Mouse (Mus musculus) limb, embryonic 14.5 days (tissue): Measurements from ENCODE around the gene Slc35g1. TPM values are rescaled to one million over a fixed set of nuclear protein-coding genes. Genes with fewer than 3 reads are reported as not detected.

Source experiments
- ATAC-seq: fragments of 200-750 bp; cut with Nextera tagmentation; 2 replicates; pipeline ENCODE4 v1.8.0; 2017; ENCODE audit warnings: low read depth, moderate number of reproducible peaks, moderate TSS enrichment; ENCODE audit not compliant: low FRiP score
- DNase-seq: peaks from one replicate; pipeline ENCODE4 v3.0.0-alpha.2; 2015; ENCODE audit warnings: low spot score
- H3K27ac ChIP-seq: fragments of 300-500 bp; sonication (generic); replicated peaks from 2 replicates; pipeline ENCODE4 v1.5.1; 2014; ENCODE audit warnings: low read depth, mild to moderate bottlenecking, low read length, moderate library complexity, mixed read lengths
- H3K27me3 ChIP-seq: fragments of 300-500 bp; sonication (generic); 2 replicates; pipeline ENCODE4 v1.6.1; 2014; ENCODE audit warnings: low read length, mixed read lengths; ENCODE audit not compliant: control insufficient read depth, insufficient read depth
- H3K36me3 ChIP-seq: fragments of 300-500 bp; sonication (generic); 2 replicates; pipeline ENCODE4 v1.6.1; 2014; ENCODE audit warnings: mild to moderate bottlenecking, low read length, moderate library complexity, mixed read lengths; ENCODE audit not compliant: control insufficient read depth, insufficient read depth
- H3K4me1 ChIP-seq: fragments of 300-500 bp; sonication (generic); 2 replicates; pipeline ENCODE4 v1.6.1; 2014; ENCODE audit warnings: antibody characterized with exemption, low read length, mixed read lengths; ENCODE audit not compliant: control insufficient read depth, insufficient read depth
- H3K4me2 ChIP-seq: fragments of 300-500 bp; sonication (generic); replicated peaks from 2 replicates; pipeline ENCODE4 v1.6.1; 2014; ENCODE audit warnings: low read depth, mild to moderate bottlenecking, low read length, moderate library complexity; ENCODE audit not compliant: severe bottlenecking
- H3K4me3 ChIP-seq: fragments of 300-500 bp; sonication (generic); replicated peaks from 2 replicates; pipeline ENCODE4 v1.5.1; 2014; ENCODE audit warnings: low read length
- H3K9ac ChIP-seq: fragments of 300-500 bp; sonication (generic); 2 replicates; pipeline ENCODE4 v1.6.1; 2014; ENCODE audit warnings: mild to moderate bottlenecking, low read depth, low read length, moderate library complexity; ENCODE audit not compliant: severe bottlenecking
- H3K9me3 ChIP-seq: fragments of 300-500 bp; sonication (generic); 2 replicates; pipeline ENCODE4 v1.6.1; 2016; ENCODE audit warnings: low read length; ENCODE audit not compliant: control insufficient read depth
- POLR2A ChIP-seq: fragments of 200-500 bp; IDR thresholded peaks from 2 replicates; pipeline ENCODE4 v1.8.0; 2012; ENCODE audit warnings: inconsistent platforms, mild to moderate bottlenecking, moderate library complexity, borderline replicate concordance; ENCODE audit not compliant: insufficient read depth, insufficient read length; ENCODE audit errors: extremely low read depth
- WGBS: fragments of 180-500 bp; shearing (Covaris S2); extraction: QIAGEN DNeasy Blood & Tissue Kit; methylation state at CpG from one replicate; pipeline ENCODE4 v1.1.7; 2014; 5-methylcytosine and 5-hydroxymethylcytosine counted together
- polyA plus RNA-seq, 2 experiments: library from polyadenylated mRNA; depleted of rRNA in 1 of 2; stranded (reverse) in 1 of 2; unstranded in 1 of 2; fragments of >200 nt; fragmentation: Nextera tagmentation in 1 of 2; extraction: Ambion mirVana in 1 of 2; gene quantifications; 2 replicates each; pipeline versions ENCODE4 v1.2.1 to v1.2.3; 2012 to 2014

Gene Slc35g1
- 3.8 and 4.2 TPM in 2 replicates for polyA plus RNA-seq (2012; rRNA removed)
- polyA plus RNA-seq (2014; fragmentation: Nextera tagmentation; extraction: Ambion mirVana): 2.6 and 3.1 TPM in 2 replicates

- no peaks in the 10 kb centered on the region for H3K4me1 ChIP-seq
- under 1% methylated on average over 65 of the region's 90 CpGs for WGBS
- no peaks in the 10 kb centered on the region for H3K36me3 ChIP-seq
- H3K4me3 ChIP-seq: peak within 1 kb of the TSS; percentile 53
- TF ChIP-seq POLR2A: no peak
- DNase-seq: peak; percentile 35
- H3K27me3 ChIP-seq: no peaks in the 10 kb centered on the region
- H3K9ac ChIP-seq: peak within 1 kb of the TSS; percentile 60
- H3K27ac ChIP-seq: no peak within 1 kb of the TSS
- ATAC-seq: peak; percentile 80
- H3K9me3 ChIP-seq: no peaks in the 10 kb centered on the region
- peak within 1 kb of the TSS; percentile 74 for H3K4me2 ChIP-seq
Measured at GRCm38 (mm10) chr19:38395701-38396632, at the start of gene Slc35g1. Gene Slc35g1, plus strand, starts transcription at chr19:38395980.

DNA sequence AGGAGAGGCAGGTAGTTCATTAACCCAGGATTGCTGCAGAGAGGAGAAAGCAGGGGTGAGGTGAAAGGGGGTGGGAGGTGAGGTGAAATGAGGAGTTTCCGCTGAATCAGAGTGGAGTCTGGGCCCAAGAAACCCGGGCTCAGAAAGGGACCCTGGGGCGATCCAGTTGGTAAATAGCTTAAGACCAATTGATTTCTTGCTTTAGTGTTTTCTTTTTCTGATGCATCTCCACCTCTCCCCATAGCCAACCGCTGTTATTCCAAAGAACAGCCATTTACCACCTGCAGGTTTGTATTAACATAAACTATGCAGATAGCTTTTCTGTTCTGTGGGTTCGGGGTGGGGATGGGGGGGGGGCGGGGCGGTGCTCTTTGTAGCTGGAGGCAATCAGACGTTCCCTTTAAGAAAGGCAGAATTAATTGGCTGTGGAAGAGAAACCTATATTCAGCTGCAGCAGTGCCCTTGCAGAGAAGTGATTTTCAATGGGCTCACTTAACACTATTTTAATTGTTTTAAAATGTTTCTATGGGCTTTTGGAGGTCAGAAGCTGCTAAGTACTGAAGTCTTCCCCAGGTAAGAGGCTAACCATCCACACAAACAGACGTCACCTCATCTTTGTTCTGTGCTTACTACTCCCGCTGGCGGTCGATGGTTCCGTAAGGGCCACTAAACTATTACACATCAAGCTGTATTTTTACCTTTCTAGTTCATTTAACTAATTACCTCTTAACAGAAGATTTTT, 47.3 kb upstream of the Slc35g1 start:
- no peak for TF ChIP-seq POLR2A
- Histone ChIP-seq H3K4me2 (no peak overlapping the region), H3K9ac (no peak overlapping the region), H3K27ac (no peak overlapping the region), H3K9me3 (no peaks in the 10 kb centered on the region), H3K4me1 (no peaks in the 10 kb centered on the region), H3K27me3 (no peaks in the 10 kb centered on the region), H3K4me3 (no peak overlapping the region), H3K36me3 (no peaks in the 10 kb centered on the region)
- 33% methylated on average over 13 of the region's 13 CpGs for WGBS
- no peak for DNase-seq
- ATAC-seq: no peak

DNA sequence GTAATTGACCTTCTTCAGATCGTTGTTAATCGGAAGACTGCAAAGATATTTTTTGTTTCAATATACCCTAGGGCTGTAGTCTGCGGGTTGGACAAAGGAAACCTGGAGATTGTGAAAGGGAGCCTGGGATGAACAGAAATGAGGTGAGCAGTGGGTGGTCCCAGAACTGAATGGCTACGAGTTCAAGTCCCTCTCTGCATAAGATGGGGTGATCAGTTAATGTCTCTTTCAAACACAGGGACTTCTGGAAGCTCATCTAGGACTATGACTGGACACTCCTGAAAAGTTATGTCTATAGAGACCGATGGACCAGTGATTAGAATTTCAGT, 46.8 kb upstream of the Slc35g1 start:
- Histone ChIP-seq H3K36me3 (no peaks in the 10 kb centered on the region), H3K27ac (no peak overlapping the region), H3K4me3 (no peak overlapping the region), H3K4me1 (no peaks in the 10 kb centered on the region), H3K9me3 (no peaks in the 10 kb centered on the region), H3K27me3 (no peaks in the 10 kb centered on the region), H3K9ac (no peak overlapping the region), H3K4me2 (no peak overlapping the region)
- TF ChIP-seq POLR2A: no peak
- DNase-seq (no peak), ATAC-seq (no peak)
- WGBS: 83% methylated on average over 5 of the region's 5 CpGs

GRCm38 (mm10) chr19:38351202-38351601, 44.6 kb upstream of the Slc35g1 start:
- 90% methylated on average over 2 of the region's 2 CpGs for WGBS
- no peaks in the 10 kb centered on the region for H3K27me3 ChIP-seq
- no peak overlapping the region for H3K4me3 ChIP-seq
- ATAC-seq (no peak), DNase-seq (no peak)
- H3K36me3 ChIP-seq: no peaks in the 10 kb centered on the region
- H3K9me3 ChIP-seq: no peaks in the 10 kb centered on the region
- no peak for TF ChIP-seq POLR2A
- no peak overlapping the region for H3K9ac ChIP-seq
- no peaks in the 10 kb centered on the region for H3K4me1 ChIP-seq
- H3K27ac ChIP-seq: no peak overlapping the region
- H3K4me2 ChIP-seq: no peak overlapping the region

- TF ChIP-seq POLR2A: no peak
- DNase-seq (no peak), ATAC-seq (no peak)
- no peak overlapping the region for H3K4me3 ChIP-seq
- no peak overlapping the region for H3K27ac ChIP-seq
- no peaks in the 10 kb centered on the region for H3K4me1 ChIP-seq
- WGBS: 91% methylated on average over 3 of the region's 3 CpGs
- H3K9me3 ChIP-seq: no peaks in the 10 kb centered on the region
- H3K9ac ChIP-seq: no peak overlapping the region
- H3K27me3 ChIP-seq: no peaks in the 10 kb centered on the region
- H3K36me3 ChIP-seq: no peaks in the 10 kb centered on the region
- H3K4me2 ChIP-seq: no peak overlapping the region
Measured at GRCm38 (mm10) chr19:38351728-38352127, 44.1 kb upstream of the Slc35g1 start.
